Mouse (Mus musculus): Measurements from ENCODE around the gene Stard10.

The Stard10 gene

DNA sequence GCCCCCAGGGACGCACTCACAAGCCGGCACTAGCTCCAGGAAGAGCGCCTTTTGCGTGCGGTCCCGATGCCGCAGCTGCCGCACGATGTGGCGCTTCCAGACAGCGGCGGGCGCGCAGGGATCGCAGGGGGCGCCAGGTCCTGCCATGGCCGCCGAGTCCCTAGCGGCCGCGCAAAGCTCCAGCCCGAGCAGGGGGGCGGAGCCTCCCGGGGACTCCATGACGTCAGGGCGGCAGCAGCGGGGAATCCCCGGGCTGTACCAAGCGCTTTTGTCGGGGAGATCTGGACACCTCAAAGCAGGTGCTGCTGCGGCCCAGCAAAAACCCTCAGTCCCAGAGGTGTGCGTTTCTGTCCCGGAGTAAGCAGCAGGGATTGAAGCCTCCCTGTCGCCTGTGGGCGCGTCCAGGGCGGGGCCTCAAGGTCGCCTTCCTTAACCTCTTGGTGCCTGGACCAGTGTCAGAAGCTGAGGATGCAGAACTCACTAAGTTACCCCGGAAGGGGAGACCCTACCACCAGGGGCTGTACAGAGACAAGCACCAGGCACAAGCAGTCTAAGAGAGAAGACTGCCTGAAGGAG, 14.9 kb upstream of the Stard10 start, which contains the start of gene Atg16l2:
TSS of gene Atg16l2 (minus strand) at position 371 of the 576 bp plus-strand sequence.
- peak; percentile 98 for DNase-seq (ENCODE audit: low read depth, low spot score)

DNA sequence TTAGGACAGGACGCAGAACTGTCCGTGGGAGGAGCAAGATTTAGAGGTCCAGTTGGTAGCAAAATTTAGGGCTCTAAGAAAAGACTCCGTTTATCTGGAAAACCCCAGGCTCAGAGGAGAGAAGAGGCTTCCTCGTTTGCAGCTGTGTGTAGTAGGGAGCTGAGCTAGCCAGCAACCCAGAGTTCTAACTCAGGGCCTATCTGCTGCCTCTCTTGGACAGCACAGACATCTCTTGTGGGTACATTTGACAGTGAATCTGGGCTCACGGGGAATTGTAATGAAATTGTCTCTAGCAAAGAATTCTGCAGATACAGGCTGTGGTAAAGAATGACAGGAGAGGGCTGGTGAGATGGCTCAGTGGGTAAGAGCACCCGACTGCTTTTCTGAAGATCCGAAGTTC, 14.2 kb upstream of the Stard10 start:
- no peak for DNase-seq (ENCODE audit: low read depth, low spot score)

DNA sequence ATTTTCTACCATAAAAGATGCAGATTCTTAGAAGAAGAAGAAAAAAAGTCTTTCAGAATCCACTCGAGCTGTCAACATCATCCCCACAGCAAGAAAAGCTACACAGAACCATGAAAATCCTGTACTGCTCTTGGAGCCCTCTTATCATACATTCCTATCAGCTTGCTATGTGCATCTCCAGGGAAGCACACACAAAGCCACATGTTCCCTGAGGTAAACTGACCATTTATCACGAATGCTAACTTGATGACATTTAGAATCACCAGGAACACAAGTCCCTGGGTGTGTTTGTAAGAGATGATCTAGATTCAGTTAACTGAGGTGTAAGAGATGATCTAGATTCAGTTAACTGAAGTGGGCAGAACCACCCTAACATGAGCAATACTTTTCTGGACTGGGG, 10.0 kb upstream of the Stard10 start:
- no peak for DNase-seq (ENCODE audit: low read depth, low spot score)

DNA sequence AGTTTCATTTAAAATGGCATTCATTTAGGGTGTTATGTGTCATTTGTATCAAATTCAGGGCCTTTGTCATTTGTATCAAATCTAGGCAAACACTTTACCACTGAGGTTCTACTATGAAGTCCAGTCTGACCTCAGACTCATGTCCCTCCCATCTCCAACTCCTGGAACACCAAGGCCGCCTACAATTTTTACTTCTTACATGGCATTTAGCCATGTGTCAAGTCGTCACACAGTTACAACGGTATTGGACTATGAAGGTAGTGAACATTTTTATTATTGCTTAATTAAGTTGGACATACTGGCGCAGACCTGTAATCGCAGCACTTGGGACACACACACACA, 6.9 kb upstream of the Stard10 start:
- DNase-seq (ENCODE audit: low read depth, low spot score), result no peak

DNA sequence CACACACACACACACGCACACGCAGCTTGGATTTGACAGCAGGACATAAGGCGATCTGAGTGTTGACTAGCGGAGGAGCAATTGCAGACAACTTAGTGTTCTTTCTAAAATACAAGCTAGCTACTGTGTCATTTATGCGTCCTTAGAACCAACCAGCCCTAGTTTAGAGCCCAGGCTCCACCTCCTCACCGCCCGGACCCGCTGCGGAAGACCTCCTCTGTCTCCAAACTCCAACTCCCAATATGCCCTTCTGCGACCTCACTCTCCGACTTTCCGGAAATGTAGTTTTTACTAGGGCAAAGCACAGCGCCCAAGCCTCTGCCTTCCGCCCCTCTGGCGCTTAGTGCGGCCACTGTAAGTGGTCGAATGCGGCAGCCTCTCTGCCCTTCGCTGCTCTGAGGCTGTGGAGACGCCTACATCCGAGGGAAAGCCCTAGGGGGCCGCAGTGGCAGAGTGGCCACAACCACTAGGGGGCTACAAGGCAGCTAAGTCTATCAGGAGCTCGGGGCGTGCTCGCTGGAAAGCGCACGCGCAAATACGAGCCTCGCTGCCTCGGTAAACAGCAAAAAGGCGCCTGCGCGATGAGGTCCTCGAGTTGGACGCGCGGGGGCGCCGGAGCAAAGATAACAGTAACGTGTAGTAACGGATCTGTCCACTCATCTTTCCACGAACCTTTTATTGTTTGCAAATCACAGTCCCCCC, 6.4 kb upstream of the Stard10 start:
- peak; percentile 99 for DNase-seq (ENCODE audit: low read depth, low spot score)

DNA sequence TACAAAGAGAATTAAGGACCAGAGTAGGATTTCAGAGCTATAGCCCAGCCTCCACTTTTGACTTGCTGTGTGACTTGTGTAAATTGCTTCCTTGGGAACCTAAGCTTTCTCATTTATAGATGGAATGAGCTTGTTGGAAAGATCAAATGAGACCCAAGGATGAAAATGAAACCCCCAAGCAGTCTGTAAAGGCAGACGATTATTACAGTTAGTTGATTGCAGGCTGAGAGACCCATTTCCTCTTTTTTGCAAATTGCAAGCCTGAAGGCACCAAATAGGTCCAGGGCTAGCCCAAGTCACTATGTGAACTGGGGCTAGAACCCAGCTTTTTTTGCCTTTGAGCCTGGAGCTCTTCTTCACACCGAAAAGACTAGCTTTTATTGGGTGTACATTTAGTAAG, 5.8 kb upstream of the Stard10 start:
- DNase-seq (ENCODE audit: low read depth, low spot score), result no peak

DNA sequence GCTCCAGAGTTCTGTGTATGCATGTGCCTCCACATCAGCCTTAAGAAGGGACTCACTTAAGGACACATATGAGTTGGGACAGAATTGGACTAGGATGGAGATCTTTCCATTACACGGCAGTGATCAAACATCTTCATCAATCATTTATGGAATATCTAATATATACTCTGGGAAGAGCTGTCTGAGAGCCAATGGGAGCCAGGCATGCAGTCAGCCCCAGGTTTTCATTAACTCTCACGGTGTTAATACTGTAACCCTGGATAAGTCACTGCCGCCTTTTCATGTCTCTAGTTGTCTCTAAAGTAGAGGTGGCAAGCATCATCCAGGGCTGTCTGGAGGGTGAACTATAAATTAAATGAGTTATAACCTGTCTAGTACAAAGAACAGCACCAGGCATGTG, 3.9 kb upstream of the Stard10 start:
- DNase-seq (ENCODE audit: low read depth, low spot score), result no peak

DNA sequence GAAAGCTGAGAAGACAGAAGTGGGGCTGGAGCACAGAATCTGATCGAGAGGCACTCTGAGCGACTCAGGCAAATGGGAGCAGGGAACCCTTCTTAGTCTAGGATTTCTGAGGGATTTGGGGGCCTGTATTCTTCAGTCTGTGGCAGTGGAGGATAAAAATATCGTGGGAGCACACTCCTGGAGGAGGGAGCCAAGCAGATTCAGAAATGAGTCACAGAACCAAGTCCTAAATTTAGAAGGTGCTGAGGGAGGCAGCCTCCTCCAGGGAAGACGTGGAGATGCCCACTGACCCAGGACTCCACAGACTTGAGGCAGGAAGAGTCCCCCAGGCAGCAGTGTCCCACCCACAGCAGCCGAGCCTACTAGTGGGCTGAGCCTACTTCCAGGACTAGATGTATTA, 2.5 kb upstream of the Stard10 start:
- DNase-seq (ENCODE audit: low read depth, low spot score), result no peak

DNA sequence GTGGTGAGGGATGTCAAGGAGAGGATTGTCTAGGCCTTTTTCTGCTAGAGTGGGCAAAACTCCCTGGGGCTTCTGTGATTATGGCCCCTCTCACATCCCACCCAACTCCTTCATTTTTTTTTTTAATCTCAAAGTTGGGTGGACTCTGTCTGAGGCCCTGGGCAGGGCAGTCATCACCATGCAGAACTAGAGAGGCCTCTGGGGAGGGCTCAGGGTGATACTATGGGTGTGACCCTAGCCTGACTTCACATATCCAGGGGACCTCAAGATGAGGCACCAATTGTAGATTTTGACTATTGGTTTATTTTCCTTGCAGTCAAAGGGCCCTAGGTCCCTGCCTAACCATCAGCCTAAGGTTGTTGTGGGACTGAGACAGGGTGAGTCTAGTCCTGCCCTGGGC, 1.2 kb upstream of the Stard10 start:
- DNase-seq (ENCODE audit: low read depth, low spot score), result no peak

DNA sequence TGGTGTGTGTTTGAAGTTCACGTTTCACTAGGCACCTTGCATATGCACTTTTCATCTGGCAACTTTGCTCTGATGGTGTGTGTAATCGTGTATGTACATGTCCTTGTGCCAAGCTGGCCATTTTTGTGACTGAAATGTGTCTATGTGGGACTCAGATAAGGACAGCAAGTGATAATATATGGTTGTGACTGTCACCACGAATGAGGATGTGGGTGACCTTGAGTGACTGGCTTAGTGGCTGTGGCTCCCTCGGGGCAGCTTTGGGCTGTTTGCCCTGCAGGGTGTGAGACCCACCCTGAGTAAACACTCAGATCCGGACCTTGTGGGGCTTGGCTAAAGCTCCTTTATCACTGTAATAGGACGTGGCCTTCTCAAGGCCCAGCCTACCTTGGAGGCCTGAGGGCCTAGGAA, 290 bp upstream of the Stard10 start:
- no peak for DNase-seq (ENCODE audit: low read depth, low spot score)

DNA sequence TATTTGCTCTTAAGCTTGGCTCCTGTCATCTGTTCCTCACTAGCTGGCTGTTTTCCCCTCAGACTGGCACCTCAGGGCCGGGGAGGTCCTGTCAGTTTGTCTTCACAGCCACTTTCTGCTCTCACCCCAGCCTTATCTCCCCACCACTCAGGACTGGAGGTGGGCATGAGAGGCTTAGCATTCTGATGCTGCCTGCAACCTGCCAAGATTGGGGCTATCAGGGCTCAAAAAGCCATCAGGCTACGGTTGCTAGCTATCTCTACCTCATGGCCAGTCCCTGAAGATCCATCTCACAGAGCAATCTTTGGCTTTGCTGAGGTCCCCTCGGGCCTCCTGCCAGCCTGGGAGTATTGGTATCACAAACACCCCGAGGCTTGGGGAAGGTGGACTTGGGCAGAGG, 2.0 kb downstream of the Stard10 start:
- DNase-seq (ENCODE audit: low read depth, low spot score), result no peak

DNA sequence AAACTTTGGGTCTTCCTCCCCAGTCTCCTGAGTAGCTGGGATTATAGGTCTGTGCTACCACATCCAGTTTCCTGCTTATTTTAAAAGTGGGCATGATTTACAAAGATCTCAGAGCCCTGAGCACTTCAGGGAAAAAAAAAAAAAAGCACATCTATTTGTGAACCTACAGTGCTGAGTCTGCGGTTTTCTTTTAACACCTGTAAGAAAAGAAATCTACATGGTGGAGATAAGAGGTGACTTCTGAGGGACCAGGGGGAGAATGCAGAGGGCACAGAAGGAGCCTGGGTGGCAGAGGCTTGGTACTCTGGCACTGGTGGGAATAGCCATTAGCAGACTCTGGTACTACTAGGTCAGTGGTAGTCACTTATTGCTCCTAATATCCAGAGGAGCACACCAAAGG, 2.9 kb downstream of the Stard10 start:
- no peak for DNase-seq (ENCODE audit: low read depth, low spot score)

DNA sequence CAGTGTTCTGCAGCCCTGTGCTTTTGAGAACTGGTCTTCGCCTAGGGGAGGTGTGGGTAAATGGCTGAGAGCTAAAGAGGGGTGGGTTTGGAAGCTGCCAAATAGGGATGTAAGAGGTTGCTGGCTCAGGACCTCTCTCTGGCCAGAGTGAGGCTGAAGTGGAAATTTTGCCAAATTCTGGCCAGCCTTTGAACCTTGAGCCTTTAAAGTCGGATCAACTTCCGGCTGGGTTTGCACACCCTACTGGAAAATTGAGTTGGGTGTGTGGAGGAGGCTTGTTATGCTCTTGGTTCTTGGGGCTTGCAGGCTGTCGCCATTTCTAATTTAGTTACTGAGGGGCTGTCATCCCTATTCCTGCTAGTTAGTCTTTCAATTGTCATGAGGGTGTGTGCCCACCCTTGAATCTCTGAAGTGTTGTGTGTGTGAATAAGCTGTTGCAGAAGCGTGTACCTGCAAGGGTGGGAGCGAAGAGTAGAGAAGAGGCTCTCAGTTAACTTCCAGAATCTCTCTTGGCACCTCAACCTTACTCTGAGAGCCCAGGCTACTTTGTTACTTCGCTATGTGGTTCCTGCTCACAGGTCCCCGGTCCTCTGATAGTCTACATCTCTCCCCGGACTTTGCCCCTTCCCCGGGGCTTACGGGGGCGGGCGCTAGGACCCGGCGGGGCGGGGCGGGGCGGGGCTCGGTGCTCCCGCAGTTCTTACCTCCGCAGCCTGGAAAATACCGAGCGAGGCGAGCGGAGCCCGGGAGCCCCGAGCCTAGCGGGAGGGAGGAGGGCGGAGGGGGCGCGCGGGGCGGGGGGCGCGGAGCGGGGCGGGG, 3.7 kb downstream of the Stard10 start:
- DNase-seq (ENCODE audit: low read depth, low spot score), result peak; percentile 68

DNA sequence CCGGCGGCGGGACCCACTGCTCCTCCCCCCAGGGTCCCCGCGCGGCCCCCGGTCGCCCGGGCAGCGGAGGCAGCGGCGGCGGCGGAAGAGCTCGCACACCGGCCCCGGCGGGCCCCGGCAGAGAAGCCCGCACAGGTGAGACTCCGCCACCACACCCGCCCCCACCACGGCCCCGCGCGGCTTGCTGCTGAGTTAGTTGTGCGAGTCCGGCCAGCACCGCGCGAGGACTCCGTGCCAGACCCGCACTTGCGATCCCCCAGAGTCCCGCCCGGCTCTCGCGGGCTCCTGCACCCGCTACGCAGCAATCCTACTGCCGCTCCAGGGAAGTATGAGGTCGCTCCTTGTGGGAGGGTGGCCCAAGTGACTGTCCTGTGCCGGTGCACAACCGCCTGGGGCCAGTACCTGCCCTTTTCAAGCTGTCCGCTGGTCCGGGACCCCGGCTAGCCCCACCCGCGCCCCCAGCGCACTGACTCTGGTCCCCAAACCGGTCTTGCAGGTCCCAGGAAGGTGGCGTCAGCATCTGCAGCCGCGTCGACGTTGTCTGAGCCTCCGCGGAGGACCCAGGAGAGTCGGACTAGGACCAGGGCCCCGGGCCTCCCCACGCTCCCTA, 4.4 kb downstream of the Stard10 start:
- DNase-seq (ENCODE audit: low read depth, low spot score), result no peak

DNA sequence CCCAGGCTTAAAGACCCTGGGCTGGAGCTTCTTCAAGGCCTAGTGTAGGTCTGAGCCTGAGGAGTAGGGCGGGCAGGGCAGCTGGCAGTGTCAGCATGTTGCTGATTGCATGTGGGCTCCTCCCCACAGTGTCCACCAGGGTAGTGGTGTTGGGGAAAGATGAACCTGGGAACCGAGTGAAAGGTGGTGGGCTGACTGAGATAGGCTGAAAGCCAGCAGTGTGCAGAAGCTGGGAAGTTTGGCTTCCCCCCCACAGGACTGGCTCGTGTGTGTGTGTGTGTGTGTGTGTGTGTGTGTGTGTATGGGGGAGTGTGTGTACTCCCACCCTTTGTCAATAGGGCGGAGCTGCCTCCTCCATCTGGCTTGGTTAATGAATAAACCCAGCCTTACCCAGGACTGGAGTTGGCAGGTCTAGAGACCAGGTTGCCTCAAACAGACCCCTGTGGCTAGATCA, 6.3 kb downstream of the Stard10 start:
- no peak for DNase-seq (ENCODE audit: low read depth, low spot score)

DNA sequence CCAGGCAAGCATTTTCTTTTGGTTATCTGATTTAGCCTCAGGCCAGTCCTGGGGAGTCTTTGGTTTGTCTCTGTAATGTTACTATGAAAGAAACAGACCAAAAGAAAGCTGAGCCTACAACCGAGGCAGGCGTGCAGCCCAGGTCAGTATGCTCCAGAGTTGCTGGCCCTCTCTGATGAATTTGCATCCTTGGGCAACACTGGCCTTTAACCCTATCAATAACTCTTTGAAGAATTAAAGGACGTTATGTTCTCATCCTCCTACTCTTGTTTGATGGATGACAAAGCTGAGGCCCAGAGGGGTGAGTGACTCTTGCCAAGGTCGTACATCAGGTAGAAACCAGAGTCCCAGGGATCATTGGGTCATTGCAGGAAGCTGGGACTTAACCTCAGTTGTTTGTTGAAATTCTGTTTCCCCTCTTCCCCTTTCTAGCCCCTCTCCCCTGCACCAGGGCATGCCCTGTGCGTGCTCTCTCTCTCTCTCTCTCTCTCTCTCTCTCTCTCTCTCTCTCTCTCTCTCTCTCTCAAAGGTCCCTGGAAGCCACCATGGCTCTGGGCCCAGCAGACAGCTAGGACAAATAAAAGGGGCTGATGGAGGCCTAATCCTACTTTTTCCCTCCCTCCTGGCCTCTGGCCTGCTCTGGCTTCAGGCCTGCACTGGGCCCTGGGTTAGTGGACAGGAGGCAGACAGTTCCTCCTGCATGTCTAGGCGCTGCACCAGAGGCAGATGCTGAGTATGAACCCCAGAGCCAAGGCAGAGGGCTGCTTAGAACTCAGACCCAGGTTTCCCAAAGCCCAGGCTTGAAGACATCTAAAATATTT, 7.5 kb downstream of the Stard10 start:
- DNase-seq (ENCODE audit: low read depth, low spot score), result no peak

DNA sequence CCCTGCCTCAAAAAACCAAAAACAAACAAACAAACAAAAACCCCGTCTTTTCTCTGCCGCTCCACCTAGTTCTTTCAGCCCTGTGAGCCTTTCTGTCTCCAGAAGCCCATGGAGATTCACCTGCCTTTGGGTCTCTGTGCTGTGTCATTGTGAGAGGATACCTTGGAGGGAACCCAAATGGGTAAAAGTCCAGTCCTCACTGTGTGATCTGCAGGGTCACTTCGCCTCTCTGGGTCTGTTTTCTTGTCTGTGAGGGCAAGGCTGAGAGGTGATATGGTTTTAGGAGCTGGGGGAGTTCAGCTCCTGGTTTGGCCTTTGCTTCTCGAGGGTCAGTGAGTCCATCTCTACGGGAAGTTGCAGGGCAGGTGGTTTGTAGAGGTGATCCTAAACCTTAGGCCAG, 9.1 kb downstream of the Stard10 start:
- DNase-seq (ENCODE audit: low read depth, low spot score), result no peak

DNA sequence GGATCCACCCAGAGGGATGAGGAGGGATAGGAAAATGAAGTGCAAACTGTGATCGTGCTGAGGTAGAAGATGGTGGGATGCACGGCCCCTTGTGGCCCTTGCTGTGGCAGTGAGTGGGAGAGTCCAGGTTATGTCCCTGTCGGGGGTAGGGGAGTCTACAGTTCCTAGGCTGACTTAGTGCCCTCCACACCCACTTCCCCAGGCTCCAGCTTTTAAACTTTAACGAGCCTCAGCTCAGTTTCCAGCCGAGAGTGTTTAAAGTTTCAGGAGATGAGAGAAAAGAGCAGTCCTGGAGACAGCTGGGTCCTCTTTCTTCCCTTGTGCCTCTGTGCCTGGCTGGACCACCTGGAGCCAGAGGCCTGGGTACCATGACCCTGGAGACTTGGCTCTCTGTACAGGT, 10.4 kb downstream of the Stard10 start:
- no peak for DNase-seq (ENCODE audit: low read depth, low spot score)

DNA sequence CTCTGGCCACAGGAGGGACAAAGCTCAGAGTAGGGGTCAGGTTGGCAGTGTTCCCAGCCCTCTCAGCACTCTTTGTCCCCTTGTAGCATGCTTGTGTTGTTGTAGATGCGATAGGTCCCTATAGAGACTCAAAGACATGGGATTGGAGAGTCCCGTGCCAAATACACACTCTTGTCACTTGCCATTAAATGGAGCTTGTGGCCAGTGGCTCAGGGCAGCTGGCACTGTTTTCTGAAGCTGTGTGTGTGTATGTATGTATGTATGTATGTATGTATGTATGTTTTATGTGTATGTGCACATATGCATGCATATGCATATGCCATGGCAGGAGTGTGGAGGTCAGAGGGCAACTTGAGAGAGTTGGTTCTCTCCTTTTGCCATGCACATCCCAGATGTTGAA, 10.9 kb downstream of the Stard10 start:
- DNase-seq (ENCODE audit: low read depth, low spot score), result no peak

DNA sequence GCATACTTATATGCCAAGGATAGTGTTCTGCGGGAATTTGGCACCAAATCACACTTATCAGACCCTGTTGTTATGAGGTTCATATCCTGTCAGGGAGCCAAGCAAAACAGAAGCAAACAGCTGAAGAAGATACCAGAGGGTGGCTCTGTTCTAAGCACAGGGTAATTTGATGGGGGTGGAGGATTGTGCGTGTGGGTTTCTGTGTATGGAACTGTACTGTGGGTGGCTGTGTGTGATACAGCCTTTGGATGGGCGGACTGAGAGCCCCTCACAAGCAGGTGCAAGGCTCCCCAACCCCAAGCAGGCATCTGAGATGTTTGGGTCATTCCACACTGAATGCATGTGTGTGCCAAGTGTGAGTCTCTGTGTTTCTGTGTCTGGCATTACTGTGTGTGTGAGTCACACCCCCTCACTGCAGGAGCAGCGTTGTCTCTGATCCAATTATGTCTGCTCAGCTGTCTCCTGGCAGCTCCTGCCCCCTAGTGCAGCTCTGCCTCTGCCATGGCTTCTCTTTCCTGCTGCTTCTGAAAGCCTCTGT, 11.8 kb downstream of the Stard10 start:
- DNase-seq (ENCODE audit: low read depth, low spot score), result no peak

DNA sequence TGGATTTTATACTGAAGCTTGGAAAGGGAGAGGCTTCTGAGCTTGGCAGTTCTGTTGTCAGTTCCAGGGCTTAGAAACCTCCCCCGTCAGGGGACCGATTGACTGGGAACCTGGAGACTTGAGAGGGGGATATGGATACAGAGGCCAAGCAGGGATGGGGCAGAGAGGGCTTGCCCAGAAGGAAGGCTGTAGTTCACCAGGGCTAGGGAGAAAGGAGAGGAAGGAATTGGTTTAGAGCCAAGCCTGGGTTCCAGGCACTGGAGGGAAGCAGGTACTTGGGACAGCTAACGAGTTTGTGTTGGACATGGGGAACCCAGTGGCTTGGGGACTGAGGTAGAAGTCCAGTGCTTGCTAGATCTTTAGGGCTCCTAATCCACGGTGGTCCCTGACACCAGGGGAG, 12.7 kb downstream of the Stard10 start:
- DNase-seq (ENCODE audit: low read depth, low spot score), result no peak

Data from CD4-positive helper T cell, adult 2 months (primary cell).